Mouse (Mus musculus): ENCODE measurements at regions not wholly inside any gene's neighbourhood (a gene's known extent, or its start where the extent isn't known, plus 50 kb on each side); places are given as distances from the start of the nearest gene placed in this dataset.

- TF ChIP-seq CTCF (conservative IDR thresholded peaks at IDR 0.05; ENCODE audit: low read length) (no peak), POU5F1 (IDR thresholded peaks at IDR 0.05; ENCODE audit: borderline replicate concordance, low read length) (no peak)
Measured at GRCm38 (mm10) chr7:116963839-116964238, 416.9 kb upstream of the Xylt1 start.

Data from E14TG2a.4 (cell line).